Mouse (Mus musculus): ENCODE measurements around the gene Ptger4. TPM values are rescaled to one million over a fixed set of nuclear protein-coding genes. Genes with fewer than 3 reads are reported as not detected.

The Ptger4 gene
- total and polyA plus RNA-seq, 3 experiments, result 3.5 to 5.7 TPM; not detected in 1

DNA sequence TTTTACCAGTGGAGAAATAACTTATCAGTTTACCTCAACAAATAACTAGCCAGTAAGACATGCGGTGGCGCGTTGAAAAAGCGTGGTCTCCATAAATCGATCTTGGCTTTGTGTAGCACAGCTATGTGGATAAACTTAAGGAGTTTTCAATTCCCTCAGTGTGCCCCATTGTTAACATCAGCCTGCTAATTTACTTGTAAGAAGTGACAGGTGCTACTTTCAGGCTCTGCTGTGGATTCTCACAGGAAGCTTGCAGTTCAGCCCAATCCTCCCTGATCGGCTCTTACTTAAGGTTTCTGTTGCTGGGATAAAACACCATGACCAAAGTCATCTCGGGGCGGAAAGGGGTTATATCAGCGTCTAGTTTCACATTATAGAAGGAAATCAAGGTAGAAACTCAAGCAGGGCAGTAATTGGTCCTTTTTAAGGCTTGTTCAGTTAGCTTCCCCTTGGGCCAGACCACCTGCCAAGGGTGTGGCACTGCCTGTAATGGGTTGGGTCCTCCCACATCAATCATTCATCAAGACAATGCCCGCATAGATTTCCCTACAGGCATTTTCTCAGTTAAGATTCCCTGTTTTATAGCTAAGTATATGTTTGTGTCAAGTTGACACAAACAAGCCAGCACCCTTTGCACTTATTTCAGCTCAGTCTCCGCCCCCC is 59.2 kb downstream of the Ptger4 start:
- Histone ChIP-seq H3K9me3 (replicated peaks; ENCODE audit: insufficient read depth, low read length) (no peaks in the 10 kb centered on the region), H3K36me3 (ENCODE audit: control insufficient read depth in 1 of 2, insufficient read depth in 2 of 2, low read length in 2 of 2) (peaks cover 0 to 25% of the 10 kb centered on the region in 2 experiments; a peak in 3 of 4 replicates), H3K27ac (ENCODE audit: control insufficient read depth, low read depth, low read length) (peak overlapping the region; percentile 92), H3K4me3 (ENCODE audit: control insufficient read depth in 1 of 2, insufficient read depth in 1 of 2, low read depth in 2 of 2, low read length in 2 of 2) (peak overlapping the region; percentile 66 to 73), H3K9ac (ENCODE audit: control insufficient read depth, low read depth, low read length, poor library complexity, severe bottlenecking) (peak overlapping the region; percentile 85), H3K4me1 (ENCODE audit: control insufficient read depth in 1 of 2, insufficient read depth in 2 of 2, low read length in 2 of 2) (peaks cover 9 to 13% of the 10 kb centered on the region in 2 experiments), H3K79me2 (ENCODE audit: control insufficient read depth, insufficient read depth, low read length, poor library complexity) (peaks cover 3% of the 10 kb centered on the region; the same call in 1 of the 2 replicates), H3K27me3 (ENCODE audit: control insufficient read depth in 1 of 2, insufficient read depth in 2 of 2, low read length in 2 of 2) (no peaks in the 10 kb centered on the region)
- peak; percentile 66 for DNase-seq (ENCODE audit: low read depth, low spot score)
- TF ChIP-seq ETS1 (IDR thresholded peaks at IDR 0.05; ENCODE audit: low read depth, low read length) (no peak), TCF12 (IDR thresholded peaks at IDR 0.05; ENCODE audit: low read depth, low read length) (no peak), ZC3H11A (IDR thresholded peaks at IDR 0.05; ENCODE audit: low read depth, low read length) (no peak), MXI1 (IDR thresholded peaks at IDR 0.05; ENCODE audit: low read depth, low read length) (no peak), ELF1 (IDR thresholded peaks at IDR 0.05; ENCODE audit: low read depth, low read length) (0 out of 2 replicates have a peak, but pooled peaks have one; percentile 14), POLR2AphosphoS5 (IDR thresholded peaks at IDR 0.05; ENCODE audit: borderline replicate concordance, low read depth, low read length) (no peak), CTCF (IDR thresholded peaks at IDR 0.05 in 2 of 3, conservative IDR thresholded peaks at IDR 0.05 in 1 of 3; ENCODE audit: control insufficient read depth in 1 of 3, insufficient read depth in 1 of 3, low read depth in 2 of 3, low read length in 3 of 3, poor library complexity in 1 of 3, severe bottlenecking in 1 of 3) (no peak), USF2 (IDR thresholded peaks at IDR 0.05; ENCODE audit: borderline replicate concordance in 1 of 2, insufficient read depth in 1 of 2, low read depth in 1 of 2, low read length in 2 of 2) (no peak)

DNA sequence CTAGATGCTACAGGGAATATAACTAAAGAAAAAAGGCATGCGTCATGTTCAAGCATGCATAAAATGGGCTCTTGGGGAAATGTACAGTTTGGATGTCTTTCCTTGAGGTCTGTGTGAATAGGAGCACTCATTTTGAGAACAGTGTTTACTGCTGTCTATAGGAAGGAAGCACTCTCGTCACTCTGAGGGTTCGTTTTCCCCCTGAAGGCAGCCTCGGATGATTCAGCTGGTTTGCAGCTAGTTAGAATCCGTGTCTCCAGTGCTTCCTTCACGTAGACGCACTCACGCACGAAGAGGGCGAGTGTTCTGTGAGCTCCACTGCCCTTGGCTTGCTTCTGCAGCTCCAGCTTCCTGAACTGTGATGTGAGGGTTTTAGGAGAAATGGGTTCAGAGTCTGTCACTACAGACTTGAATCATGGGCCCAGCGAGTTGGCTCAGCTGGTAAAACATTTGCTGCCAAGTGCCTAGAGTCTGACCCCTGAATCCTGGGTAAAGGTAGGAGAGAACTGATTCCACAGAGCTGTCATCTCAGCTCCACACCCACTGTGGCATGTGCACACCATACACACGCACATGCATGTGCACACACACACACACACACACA is 70.7 kb downstream of the Ptger4 start:
- Histone ChIP-seq H3K9me3 (replicated peaks; ENCODE audit: insufficient read depth, low read length) (no peaks in the 10 kb centered on the region), H3K79me2 (ENCODE audit: control insufficient read depth, insufficient read depth, low read length, poor library complexity) (no peaks in the 10 kb centered on the region), H3K27ac (ENCODE audit: control insufficient read depth, low read depth, low read length) (no peak overlapping the region), H3K9ac (ENCODE audit: control insufficient read depth, low read depth, low read length, poor library complexity, severe bottlenecking) (no peak overlapping the region), H3K4me3 (ENCODE audit: control insufficient read depth in 1 of 2, insufficient read depth in 1 of 2, low read depth in 2 of 2, low read length in 2 of 2) (no peak overlapping the region), H3K36me3 (ENCODE audit: control insufficient read depth in 1 of 2, insufficient read depth in 2 of 2, low read length in 2 of 2) (peaks cover 0 to 27% of the 10 kb centered on the region in 2 experiments; a peak in 2 of 4 replicates), H3K4me1 (ENCODE audit: control insufficient read depth in 1 of 2, insufficient read depth in 2 of 2, low read length in 2 of 2) (no peaks in the 10 kb centered on the region), H3K27me3 (ENCODE audit: control insufficient read depth in 1 of 2, insufficient read depth in 2 of 2, low read length in 2 of 2) (no peaks in the 10 kb centered on the region)
- TF ChIP-seq TCF12 (IDR thresholded peaks at IDR 0.05; ENCODE audit: low read depth, low read length) (no peak), CTCF (IDR thresholded peaks at IDR 0.05 in 2 of 3, conservative IDR thresholded peaks at IDR 0.05 in 1 of 3; ENCODE audit: control insufficient read depth in 1 of 3, insufficient read depth in 1 of 3, low read depth in 2 of 3, low read length in 3 of 3, poor library complexity in 1 of 3, severe bottlenecking in 1 of 3) (no peak), SMC3 (IDR thresholded peaks at IDR 0.05; ENCODE audit: low read depth, low read length) (no peak), CHD2 (IDR thresholded peaks at IDR 0.05; ENCODE audit: low read length) (no peak), E2F4 (IDR thresholded peaks at IDR 0.05; ENCODE audit: borderline replicate concordance, low read depth, low read length) (no peak), CHD1 (IDR thresholded peaks at IDR 0.05; ENCODE audit: low read depth, low read length) (no peak), POLR2AphosphoS2 (IDR thresholded peaks at IDR 0.05; ENCODE audit: low read length) (no peak), POLR2AphosphoS5 (IDR thresholded peaks at IDR 0.05; ENCODE audit: borderline replicate concordance, low read depth, low read length) (no peak), SIN3A (IDR thresholded peaks at IDR 0.05; ENCODE audit: low read length) (no peak), NELFE (IDR thresholded peaks at IDR 0.05; ENCODE audit: low read depth, low read length) (no peak), MEF2A (IDR thresholded peaks at IDR 0.05; ENCODE audit: extremely low read depth, insufficient replicate concordance, low read depth, low read length, poor library complexity, severe bottlenecking) (no peak), ELF1 (IDR thresholded peaks at IDR 0.05; ENCODE audit: low read depth, low read length) (no peak), GABPA (IDR thresholded peaks at IDR 0.05; ENCODE audit: low read depth, low read length) (no peak), NRF1 (IDR thresholded peaks at IDR 0.05; ENCODE audit: insufficient read depth, low read depth, low read length, poor library complexity, severe bottlenecking) (no peak), TBP (IDR thresholded peaks at IDR 0.05; ENCODE audit: low read depth, low read length) (no peak), POLR2A (IDR thresholded peaks at IDR 0.05; ENCODE audit: control insufficient read depth in 1 of 2, insufficient read depth in 1 of 2, low read depth in 1 of 2, low read length in 2 of 2, poor library complexity in 1 of 2) (no peak), TAL1 (IDR thresholded peaks at IDR 0.05; ENCODE audit: low read length) (no peak), MAFK (IDR thresholded peaks at IDR 0.05; ENCODE audit: borderline replicate concordance, low read depth, low read length) (no peak)
- DNase-seq (ENCODE audit: low read depth, low spot score), result no peak
